Mouse (Mus musculus) thymus, adult 2 months (tissue): Measurements from ENCODE around the gene Tubgcp6.

Experiments
- CTCF ChIP-seq: fragments of 200-500 bp; IDR thresholded peaks from 2 replicates; pipeline ENCODE4 v1.5.1; 2012; ENCODE audit warnings: mild to moderate bottlenecking, control low read depth, low read length, moderate library complexity, borderline replicate concordance; ENCODE audit not compliant: control insufficient read depth, poor library complexity, insufficient read depth; ENCODE audit errors: extremely low read depth
- POLR2A ChIP-seq: fragments of 200-500 bp; IDR thresholded peaks from 2 replicates; pipeline ENCODE4 v1.6.1; 2012; ENCODE audit warnings: mild to moderate bottlenecking, low read length, control low read depth, moderate library complexity; ENCODE audit not compliant: control insufficient read depth, poor library complexity, insufficient read depth; ENCODE audit errors: extremely low read depth

DNA sequence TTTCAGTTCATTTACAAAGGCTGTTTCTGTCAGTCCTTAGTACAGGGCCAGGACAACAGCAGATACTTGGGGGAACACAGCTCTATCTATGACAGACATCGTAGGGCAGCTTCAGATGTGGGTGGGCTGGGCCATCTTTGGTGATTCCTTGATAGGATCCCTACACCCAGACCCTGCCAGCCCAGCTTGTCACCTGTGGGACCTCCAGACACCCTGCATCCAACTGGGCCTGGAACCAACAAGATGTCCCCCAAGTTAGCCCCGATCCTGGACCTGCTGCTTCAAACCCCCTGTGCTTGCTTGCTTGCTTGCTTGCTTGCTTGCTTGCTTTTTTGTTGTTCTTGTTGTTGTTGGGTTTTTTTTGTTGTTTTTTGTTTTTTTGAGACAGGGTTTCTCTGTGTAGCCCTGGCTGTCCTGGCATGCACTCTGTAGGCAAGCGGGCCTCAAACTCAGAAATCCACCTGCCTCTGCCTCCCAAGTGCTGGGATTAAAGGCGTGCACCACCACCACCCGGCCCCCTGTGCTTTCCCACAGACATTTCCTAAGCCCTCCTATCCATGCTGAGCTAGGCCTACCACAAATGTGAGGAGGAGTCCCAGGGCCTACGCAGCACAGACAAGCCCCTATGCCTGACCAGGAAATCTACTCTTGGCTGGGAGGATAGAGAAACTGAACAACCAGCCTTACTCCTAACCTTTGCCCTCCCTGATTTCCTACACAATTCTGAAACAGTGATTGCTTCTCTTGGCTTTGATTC, 61.0 kb downstream of the Tubgcp6 start:
- TF ChIP-seq CTCF (no peak), POLR2A (no peak)
